Mouse (Mus musculus) lung, embryonic 14.5 days (tissue): Measurements from ENCODE around the gene Dek. TPM values are rescaled to one million over a fixed set of nuclear protein-coding genes. Genes with fewer than 3 reads are reported as not detected.
A peak's percentile ranks its signal among the peaks of the same experiment; 100 is the strongest.

Experiments
- ATAC-seq: fragments of 200-750 bp; cut with Nextera tagmentation; 2 replicates; pipeline ENCODE4 v1.8.0; 2017; ENCODE audit warnings: mild to moderate bottlenecking, moderate TSS enrichment, moderate library complexity; ENCODE audit not compliant: insufficient read depth
- DNase-seq: peaks from one replicate; pipeline ENCODE4 v3.0.0-alpha.2; 2015
- H3K27ac ChIP-seq: fragments of 300-500 bp; sonication (generic); 2 replicates; pipeline ENCODE4 v1.5.1; 2014; ENCODE audit warnings: low read depth, mild to moderate bottlenecking, moderate library complexity
- H3K27me3 ChIP-seq: fragments of 300-500 bp; sonication (generic); 2 replicates; pipeline ENCODE4 v1.6.1; 2014; ENCODE audit warnings: low read length, control low read depth; ENCODE audit not compliant: insufficient read depth
- H3K36me3 ChIP-seq: fragments of 300-500 bp; sonication (generic); 2 replicates; pipeline ENCODE4 v1.6.1; 2014; ENCODE audit warnings: control low read depth; ENCODE audit not compliant: insufficient read depth
- H3K4me1 ChIP-seq: fragments of 300-500 bp; sonication (generic); 2 replicates; pipeline ENCODE4 v1.6.1; 2014; ENCODE audit warnings: antibody characterized with exemption, control low read depth; ENCODE audit not compliant: insufficient read depth
- H3K4me2 ChIP-seq: fragments of 300-500 bp; sonication (generic); 2 replicates; pipeline ENCODE4 v1.6.1; 2014; ENCODE audit warnings: mild to moderate bottlenecking
- H3K4me3 ChIP-seq: fragments of 300-500 bp; sonication (generic); 2 replicates; pipeline ENCODE4 v1.5.1; 2014; ENCODE audit warnings: low read depth, low read length
- H3K9ac ChIP-seq: fragments of 300-500 bp; sonication (generic); 2 replicates; pipeline ENCODE4 v1.6.1; 2014
- H3K9me3 ChIP-seq: fragments of 300-500 bp; sonication (generic); 2 replicates; pipeline ENCODE4 v1.6.1; 2016; ENCODE audit warnings: low read depth, low read length, control low read depth
- CTCF ChIP-seq: IDR thresholded peaks from 2 replicates; pipeline ENCODE4 v1.5.1; 2016; ENCODE audit warnings: antibody characterized with exemption, low read depth
- WGBS: fragments of 180-500 bp; shearing (Covaris S2); extraction: QIAGEN DNeasy Blood & Tissue Kit; methylation state at CpG from one replicate; pipeline ENCODE4 v1.1.7; 2014; 5-methylcytosine and 5-hydroxymethylcytosine counted together
- polyA plus RNA-seq: library from polyadenylated mRNA; unstranded; fragments of >200 nt; fragmentation: Nextera tagmentation; extraction: Ambion mirVana; gene quantifications from 2 replicates; pipeline ENCODE4 v1.2.1, GENCODE M21; 2014

Gene Dek
- polyA plus RNA-seq, 1 experiment from 2014 or later = 326 TPM

- 89% methylated on average over 17 of the region's 17 CpGs for WGBS
- Histone ChIP-seq H3K4me1 (no peaks in the 10 kb centered on the region), H3K4me2 (no peak overlapping the region), H3K36me3 (peaks cover 35% of the 10 kb centered on the region), H3K9me3 (no peaks in the 10 kb centered on the region), H3K4me3 (no peak overlapping the region), H3K9ac (no peak overlapping the region), H3K27ac (no peak overlapping the region), H3K27me3 (no peaks in the 10 kb centered on the region)
- DNase-seq (no peak), ATAC-seq (no peak)
- TF ChIP-seq CTCF = no peak
Observed at GRCm38 (mm10) chr13:47062756-47063155, 43.2 kb downstream of the Dek start.

DNA sequence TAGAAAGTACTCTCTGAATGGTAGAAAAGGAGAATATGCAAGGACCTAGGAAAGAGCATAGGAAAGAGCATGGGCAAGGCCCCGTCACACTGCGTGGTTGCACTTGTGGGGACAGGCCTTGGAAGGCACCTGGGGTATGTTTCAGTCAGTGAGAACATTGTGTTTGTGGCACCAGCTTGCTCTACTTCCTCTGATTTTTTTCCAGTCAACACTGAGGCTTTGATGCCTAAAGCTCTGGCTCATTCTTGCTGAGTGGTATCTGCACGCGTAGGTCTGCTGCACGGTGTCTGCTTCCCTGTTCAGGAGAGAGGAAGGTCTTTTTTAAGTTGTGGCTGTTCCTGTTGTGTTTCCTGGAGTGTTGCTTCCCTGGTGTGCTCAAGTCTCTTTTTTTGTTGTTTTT, 49.2 kb downstream of the Dek start:
- H3K27ac ChIP-seq = no peak overlapping the region
- ATAC-seq (no peak), DNase-seq (no peak)
- no peaks in the 10 kb centered on the region for H3K4me1 ChIP-seq
- TF ChIP-seq CTCF = no peak
- WGBS = 92% methylated on average over 5 of the region's 5 CpGs
- no peak overlapping the region for H3K4me3 ChIP-seq
- H3K4me2 ChIP-seq = no peak overlapping the region
- peaks cover 25% of the 10 kb centered on the region; the same call in 1 of the 2 replicates for H3K36me3 ChIP-seq
- no peaks in the 10 kb centered on the region for H3K9me3 ChIP-seq
- H3K9ac ChIP-seq = no peak overlapping the region
- no peaks in the 10 kb centered on the region for H3K27me3 ChIP-seq

- H3K27ac ChIP-seq = no peak overlapping the region
- peaks cover 24% of the 10 kb centered on the region; the same call in 1 of the 2 replicates for H3K36me3 ChIP-seq
- no peaks in the 10 kb centered on the region for H3K4me1 ChIP-seq
- no peak overlapping the region for H3K9ac ChIP-seq
- ATAC-seq (no peak), DNase-seq (no peak)
- no peak overlapping the region for H3K4me2 ChIP-seq
- TF ChIP-seq CTCF = no peak
- no peaks in the 10 kb centered on the region for H3K9me3 ChIP-seq
- H3K27me3 ChIP-seq = no peaks in the 10 kb centered on the region
- WGBS = 87% methylated on average over 11 of the region's 11 CpGs
- no peak overlapping the region for H3K4me3 ChIP-seq
Observed at GRCm38 (mm10) chr13:47056126-47056525, 49.9 kb downstream of the Dek start.

DNA sequence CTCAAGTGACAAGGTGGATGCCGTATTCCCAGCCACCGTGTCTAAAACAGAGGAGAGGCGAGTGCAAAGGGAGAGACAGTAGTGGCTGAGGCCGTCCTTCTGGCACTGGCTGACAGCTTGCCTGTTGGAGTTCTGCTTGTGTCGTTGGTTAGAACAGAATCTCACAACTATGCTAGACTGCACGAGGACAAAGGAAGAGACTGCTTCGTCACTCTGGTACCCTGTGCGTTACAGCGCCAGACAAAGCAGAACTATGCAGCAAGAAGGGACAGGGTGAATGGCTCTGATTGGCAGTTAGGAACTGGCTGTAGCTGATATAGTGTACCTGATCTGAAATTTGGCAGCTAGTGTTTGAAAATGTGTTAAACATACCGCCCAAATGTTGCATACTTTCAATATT, 52.0 kb downstream of the Dek start:
- ATAC-seq (no peak), DNase-seq (no peak)
- H3K4me3 ChIP-seq = no peak overlapping the region
- H3K27me3 ChIP-seq = no peaks in the 10 kb centered on the region
- no peak overlapping the region for H3K27ac ChIP-seq
- TF ChIP-seq CTCF = no peak
- no peaks in the 10 kb centered on the region for H3K4me1 ChIP-seq
- peaks cover 17% of the 10 kb centered on the region; the same call in 1 of the 2 replicates for H3K36me3 ChIP-seq
- no peaks in the 10 kb centered on the region for H3K9me3 ChIP-seq
- WGBS = 81% methylated on average over 10 of the region's 10 CpGs
- no peak overlapping the region for H3K9ac ChIP-seq
- H3K4me2 ChIP-seq = no peak overlapping the region

GRCm38 (mm10) chr13:47050009-47050408, 56.0 kb downstream of the Dek start:
- no peaks in the 10 kb centered on the region for H3K4me1 ChIP-seq
- no peak for DNase-seq
- H3K9ac ChIP-seq = no peak overlapping the region
- ATAC-seq = no peak
- H3K4me3 ChIP-seq = no peak overlapping the region
- 58% methylated on average over 4 of the region's 4 CpGs for WGBS
- H3K27ac ChIP-seq = no peak overlapping the region
- no peaks in the 10 kb centered on the region for H3K9me3 ChIP-seq
- TF ChIP-seq CTCF = no peak
- no peak overlapping the region for H3K4me2 ChIP-seq
- H3K36me3 ChIP-seq = peaks cover 18% of the 10 kb centered on the region; the same call in 1 of the 2 replicates
- no peaks in the 10 kb centered on the region for H3K27me3 ChIP-seq

- Histone ChIP-seq H3K27me3 (no peaks in the 10 kb centered on the region), H3K9ac (no peak overlapping the region), H3K27ac (no peak overlapping the region), H3K4me2 (no peak overlapping the region), H3K4me3 (no peak overlapping the region), H3K36me3 (0 out of 2 replicates have a peak, but pooled peaks cover 13% of the 10 kb centered on the region), H3K4me1 (peaks cover 4% of the 10 kb centered on the region; the same call in 1 of the 2 replicates), H3K9me3 (no peaks in the 10 kb centered on the region)
- WGBS = 83% methylated on average over 4 of the region's 4 CpGs
- ATAC-seq (no peak), DNase-seq (no peak)
- TF ChIP-seq CTCF = no peak
Observed at GRCm38 (mm10) chr13:47047996-47048395, 58.0 kb downstream of the Dek start.

GRCm38 (mm10) chr13:47044617-47044947, 61.4 kb downstream of the Dek start, which contains the start of gene Tpmt:
TSS of gene Tpmt (minus strand) at chr13:47044737.
- DNase-seq (peak; percentile 39), ATAC-seq (no peak)
- TF ChIP-seq CTCF = no peak
- H3K4me1 ChIP-seq = peaks cover 4% of the 10 kb centered on the region; the same call in 1 of the 2 replicates
- 14% methylated on average over 10 of the region's 10 CpGs for WGBS
- peak within 1 kb of the TSS; percentile 84 for H3K4me3 ChIP-seq
- H3K27me3 ChIP-seq = no peaks in the 10 kb centered on the region
- 0 out of 2 replicates have a peak, but pooled peaks cover 9% of the 10 kb centered on the region for H3K36me3 ChIP-seq
- peak within 1 kb of the TSS; percentile 100 for H3K4me2 ChIP-seq
- H3K9ac ChIP-seq = peak within 1 kb of the TSS; percentile 64
- H3K27ac ChIP-seq = no peak within 1 kb of the TSS
- H3K9me3 ChIP-seq = no peaks in the 10 kb centered on the region
